Mouse (Mus musculus) forebrain, embryonic 11.5 days (tissue): Measurements from ENCODE around the gene Hspa13. TPM values are rescaled to one million over a fixed set of nuclear protein-coding genes. Genes with fewer than 3 reads are reported as not detected.

Experiments used
- ATAC-seq: fragments of 200-750 bp; cut with Nextera tagmentation; replicated peaks from 2 replicates; pipeline ENCODE4 v1.8.0; 2017; ENCODE audit warnings: moderate TSS enrichment; ENCODE audit not compliant: low FRiP score
- DNase-seq: peaks from one replicate; pipeline ENCODE4 v3.0.0-alpha.2; 2017; ENCODE audit warnings: low spot score
- H3K27ac ChIP-seq: fragments of 300-500 bp; sonication (generic); 2 replicates; pipeline ENCODE4 v1.5.1; 2014; ENCODE audit warnings: low read depth, low read length
- H3K27me3 ChIP-seq: fragments of 300-500 bp; sonication (generic); 2 replicates; pipeline ENCODE4 v1.6.1; 2014; ENCODE audit warnings: mild to moderate bottlenecking, low read length, mixed read lengths; ENCODE audit not compliant: control insufficient read depth, insufficient read depth
- H3K36me3 ChIP-seq: fragments of 300-500 bp; sonication (generic); 2 replicates; pipeline ENCODE4 v1.6.1; 2014; ENCODE audit warnings: mild to moderate bottlenecking, low read length, moderate library complexity, mixed read lengths; ENCODE audit not compliant: control insufficient read depth, insufficient read depth
- H3K4me1 ChIP-seq: fragments of 300-500 bp; sonication (generic); replicated peaks from 2 replicates; pipeline ENCODE4 v1.6.1; 2014; ENCODE audit warnings: low read length, mixed read lengths; ENCODE audit not compliant: control insufficient read depth, insufficient read depth
- H3K4me2 ChIP-seq: fragments of 300-500 bp; sonication (generic); 2 replicates; pipeline ENCODE4 v1.6.1; 2014; ENCODE audit warnings: low read depth, mild to moderate bottlenecking, low read length, moderate library complexity, mixed read lengths; ENCODE audit not compliant: severe bottlenecking
- H3K4me3 ChIP-seq: fragments of 300-500 bp; sonication (generic); 2 replicates; pipeline ENCODE4 v1.5.1; 2014; ENCODE audit warnings: low read depth, low read length
- H3K9ac ChIP-seq: fragments of 300-500 bp; sonication (generic); 2 replicates; pipeline ENCODE4 v1.6.1; 2014; ENCODE audit warnings: low read length
- H3K9me3 ChIP-seq: fragments of 300-500 bp; sonication (generic); 2 replicates; pipeline ENCODE4 v1.6.1; 2016; ENCODE audit warnings: low read length, mixed read lengths; ENCODE audit not compliant: control insufficient read depth
- WGBS: fragments of 180-500 bp; shearing (Covaris S2); extraction: QIAGEN DNeasy Blood & Tissue Kit; methylation state at CpG from one replicate; pipeline ENCODE4 v1.1.7; 2014; 5-methylcytosine and 5-hydroxymethylcytosine counted together
- microRNA-seq: library from miRNA; unstranded; fragments of <30 nt; microRNA quantifications from one replicate; pipeline ENCODE4, GENCODE M21; 2016; ENCODE audit not compliant: insufficient number of aligned reads
- polyA plus RNA-seq: library from polyadenylated mRNA; unstranded; fragments of >200 nt; fragmentation: Nextera tagmentation; extraction: Ambion mirVana; gene quantifications from 2 replicates; pipeline ENCODE4 v1.2.1, GENCODE M21; 2014

The Hspa13 gene
- polyA plus RNA-seq, 1 experiment from 2014 or later = 37.0 TPM

- 71% methylated on average over 2 of the region's 2 CpGs for WGBS
- H3K4me3 ChIP-seq = no peak overlapping the region
- no peaks in the 10 kb centered on the region for H3K36me3 ChIP-seq
- H3K4me1 ChIP-seq = no peaks in the 10 kb centered on the region
- no peak overlapping the region for H3K9ac ChIP-seq
- no peak overlapping the region for H3K4me2 ChIP-seq
- H3K27ac ChIP-seq = no peak overlapping the region
- no peak for ATAC-seq
- no peaks in the 10 kb centered on the region for H3K27me3 ChIP-seq
- no peak for DNase-seq
- no peaks in the 10 kb centered on the region for H3K9me3 ChIP-seq
Observed at GRCm38 (mm10) chr16:75717405-75718173, 49.3 kb downstream of the Hspa13 start.

- H3K4me2 ChIP-seq = no peak overlapping the region
- 33% methylated on average over 2 of the region's 2 CpGs for WGBS
- no peak overlapping the region for H3K4me3 ChIP-seq
- no peak overlapping the region for H3K27ac ChIP-seq
- H3K27me3 ChIP-seq = no peaks in the 10 kb centered on the region
- DNase-seq = peak; percentile 60
- no peaks in the 10 kb centered on the region for H3K36me3 ChIP-seq
- no peaks in the 10 kb centered on the region for H3K9me3 ChIP-seq
- peak; percentile 77 for ATAC-seq
- no peak overlapping the region for H3K9ac ChIP-seq
- H3K4me1 ChIP-seq = no peaks in the 10 kb centered on the region
Observed at GRCm38 (mm10) chr16:75696176-75696575, 70.7 kb downstream of the Hspa13 start.

Small RNA genes lying within 50 kb of the gene (microRNA-seq; reads per million reads assigned to microRNA genes)
- not detected for gene Gm22923

Other genes starting within 250 kb of the Hspa13 start
- not detected in 2 replicates for gene Lipi, start 181.0 kb downstream of the Hspa13 start, polyA plus RNA-seq
- gene Rbm11, start 174.3 kb downstream of the Hspa13 start, polyA plus RNA-seq = 0.52 and 0.71 TPM in 2 replicates